Mouse (Mus musculus): ENCODE measurements around the gene Eif4enif1. TPM values are rescaled to one million over a fixed set of nuclear protein-coding genes. Genes with fewer than 3 reads are reported as not detected.
A peak's percentile ranks its signal among the peaks of the same experiment; 100 is the strongest.

Eif4enif1 gene
- polyA plus RNA-seq, 1 experiment from 2014 or later, result 43.2 TPM

DNA sequence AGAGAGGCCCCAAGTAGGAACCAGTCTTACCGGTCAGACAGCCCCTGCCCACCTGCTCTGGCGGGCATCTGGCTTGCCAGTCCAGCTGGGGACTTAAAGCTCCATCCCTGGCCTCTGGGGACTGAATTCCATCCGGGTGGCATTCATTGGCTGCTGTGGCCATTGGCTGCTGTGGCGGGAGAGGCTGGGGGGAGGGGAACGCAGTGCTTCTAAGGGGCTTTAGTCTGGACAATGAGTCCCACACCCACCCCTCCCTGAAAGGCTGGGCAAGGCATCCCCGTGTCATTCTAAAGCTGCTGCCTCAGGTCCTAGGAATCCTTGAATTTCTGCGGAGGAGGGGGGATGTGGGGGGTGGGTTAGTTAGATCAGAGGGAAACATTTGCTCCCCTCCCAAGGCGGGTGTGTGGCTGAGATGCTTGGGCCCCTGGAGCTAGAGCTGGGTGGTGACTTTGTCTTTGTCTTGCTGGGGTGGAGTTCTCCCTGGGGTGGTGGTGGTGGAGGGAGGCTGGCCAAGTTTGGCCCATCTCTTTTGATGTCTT is 90.6 kb downstream of the Eif4enif1 start:
- Histone ChIP-seq H3K4me2 (peak overlapping the region; percentile 100), H3K27ac (ENCODE audit: low read depth, low read length) (peak overlapping the region; percentile 88), H3K9me3 (replicated peaks; ENCODE audit: control insufficient read depth, low read length) (no peaks in the 10 kb centered on the region), H3K9ac (ENCODE audit: low read depth, low read length) (peak overlapping the region; percentile 99), H3K27me3 (ENCODE audit: control insufficient read depth, insufficient read depth, low read length) (no peaks in the 10 kb centered on the region), H3K4me1 (ENCODE audit: control insufficient read depth, insufficient read depth, low read length) (peaks cover 34% of the 10 kb centered on the region), H3K4me3 (ENCODE audit: low read depth, low read length) (peak overlapping the region; percentile 73), H3K36me3 (ENCODE audit: control insufficient read depth, insufficient read depth, low read length) (peaks cover 22% of the 10 kb centered on the region)
- ATAC-seq (replicated peaks; ENCODE audit: insufficient number of reproducible peaks, low FRiP score, low TSS enrichment), result no peak
- WGBS (ENCODE audit: insufficient replicate concordance), result 1% methylated on average over 8 of the region's 8 CpGs

DNA sequence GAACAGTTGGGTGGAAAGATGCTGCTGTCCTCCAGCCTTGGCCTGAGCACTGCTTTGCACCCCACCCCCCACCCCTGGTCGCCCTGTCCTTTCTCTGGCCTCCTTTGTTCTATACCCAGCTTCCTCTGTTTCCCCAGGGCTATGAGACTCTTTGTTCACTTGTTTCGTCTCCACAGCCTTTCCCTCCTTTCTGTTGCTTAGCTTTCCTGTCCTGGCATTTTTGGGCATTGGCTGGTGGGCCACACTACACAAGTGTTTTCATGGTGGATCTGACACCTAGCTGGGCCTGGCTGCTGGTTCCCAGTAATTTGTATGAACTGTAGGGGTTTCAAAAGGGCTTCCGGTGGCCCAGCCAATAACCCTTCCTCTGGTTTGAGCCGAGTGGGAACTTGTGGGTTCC is 91.2 kb downstream of the Eif4enif1 start:
- Histone ChIP-seq H3K4me1 (ENCODE audit: control insufficient read depth, insufficient read depth, low read length) (peaks cover 29% of the 10 kb centered on the region), H3K9ac (ENCODE audit: low read depth, low read length) (peak overlapping the region; percentile 99), H3K4me2 (peak overlapping the region; percentile 100), H3K36me3 (ENCODE audit: control insufficient read depth, insufficient read depth, low read length) (peaks cover 26% of the 10 kb centered on the region), H3K27me3 (ENCODE audit: control insufficient read depth, insufficient read depth, low read length) (no peaks in the 10 kb centered on the region), H3K27ac (ENCODE audit: low read depth, low read length) (peak overlapping the region; percentile 88), H3K4me3 (ENCODE audit: low read depth, low read length) (peak overlapping the region; percentile 73), H3K9me3 (replicated peaks; ENCODE audit: control insufficient read depth, low read length) (no peaks in the 10 kb centered on the region)
- WGBS (ENCODE audit: insufficient replicate concordance), result 49% methylated on average over 4 of the region's 4 CpGs
- ATAC-seq (replicated peaks; ENCODE audit: insufficient number of reproducible peaks, low FRiP score, low TSS enrichment), result no peak

Other genes with a start within 250 kb of the Eif4enif1 start
- 7.6 and 8.6 TPM in 2 replicates for gene Sfi1, start 8.9 kb upstream of the Eif4enif1 start, polyA plus RNA-seq (2014; fragmentation: Nextera tagmentation; extraction: Ambion mirVana)
- 182 and 194 TPM in 2 replicates for gene Drg1, start 64.0 kb downstream of the Eif4enif1 start, polyA plus RNA-seq (2014; fragmentation: Nextera tagmentation; extraction: Ambion mirVana)
- gene Patz1, start 86.5 kb downstream of the Eif4enif1 start, polyA plus RNA-seq (2014; fragmentation: Nextera tagmentation; extraction: Ambion mirVana), result 26.6 and 28.6 TPM in 2 replicates
- 12.2 and 14.2 TPM in 2 replicates for gene Pik3ip1, start 128.0 kb downstream of the Eif4enif1 start, polyA plus RNA-seq (2014; fragmentation: Nextera tagmentation; extraction: Ambion mirVana)
- 61.8 and 72.3 TPM in 2 replicates for gene Limk2, start 206.8 kb downstream of the Eif4enif1 start, polyA plus RNA-seq (2014; fragmentation: Nextera tagmentation; extraction: Ambion mirVana)
- 27.5 and 31.4 TPM in 2 replicates for gene Rnf185, start 250.0 kb downstream of the Eif4enif1 start, polyA plus RNA-seq (2014; fragmentation: Nextera tagmentation; extraction: Ambion mirVana)